Mouse (Mus musculus) retina, adult 2 months (tissue): Measurements from ENCODE around the gene Ccne1.
"Not testable (repeated sequence)": the region's sequence is repeated elsewhere in the genome, so short reads cannot be mapped to it uniquely, and the experiment has no call there.

Experiments
- DNase-seq: peaks from one replicate; pipeline ENCODE4 v3.0.0-alpha.2; 2012; ENCODE audit warnings: low read depth, low spot score

Gene Ccne1

DNA sequence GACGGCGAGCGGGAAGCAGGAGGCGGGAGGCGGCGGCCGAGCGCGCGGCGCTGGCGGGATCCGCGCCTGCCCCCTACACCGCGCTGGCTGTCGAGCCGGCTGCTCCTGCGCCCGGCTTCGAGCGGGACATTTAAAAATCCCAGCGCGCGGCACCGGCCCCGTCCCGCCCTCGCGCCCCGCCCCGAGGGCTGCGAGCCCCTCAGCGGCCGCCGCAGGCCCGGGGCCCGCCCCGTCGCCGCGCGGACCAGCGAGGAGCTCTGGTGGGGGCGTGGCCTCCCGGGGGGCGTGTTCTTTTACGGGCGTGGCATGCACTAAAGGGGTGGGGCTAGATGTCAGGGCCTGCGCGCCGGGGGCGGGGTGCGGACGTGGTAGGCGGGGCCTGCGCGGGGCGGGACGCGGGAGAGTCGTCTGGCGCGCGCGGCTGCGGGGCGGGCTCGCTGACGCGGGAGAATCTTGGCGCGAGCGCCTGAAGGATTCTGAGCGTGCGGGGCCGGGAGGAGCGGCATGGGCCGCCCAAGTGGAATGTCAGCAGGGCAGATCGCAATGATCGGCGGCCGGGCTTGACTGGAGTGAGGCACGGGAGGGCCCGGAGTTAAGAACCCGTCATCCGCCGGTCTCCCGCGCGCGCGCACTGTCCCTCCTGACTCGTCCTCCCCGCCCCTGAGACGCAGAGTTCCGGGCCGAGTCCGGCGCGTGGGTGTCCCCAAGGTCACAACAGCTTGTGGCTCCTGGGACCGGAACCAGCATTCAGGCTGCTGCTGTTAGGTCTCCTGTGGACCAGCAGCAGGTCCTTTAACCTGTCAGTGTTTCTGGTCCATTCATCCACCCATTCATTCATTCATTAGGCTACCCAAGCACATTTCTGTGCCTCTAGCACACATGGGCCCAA is at the start of gene Ccne1:
Gene Ccne1, minus strand, starts transcription at position 164 of the 889 bp plus-strand sequence.
- peak; percentile 91 for DNase-seq

DNA sequence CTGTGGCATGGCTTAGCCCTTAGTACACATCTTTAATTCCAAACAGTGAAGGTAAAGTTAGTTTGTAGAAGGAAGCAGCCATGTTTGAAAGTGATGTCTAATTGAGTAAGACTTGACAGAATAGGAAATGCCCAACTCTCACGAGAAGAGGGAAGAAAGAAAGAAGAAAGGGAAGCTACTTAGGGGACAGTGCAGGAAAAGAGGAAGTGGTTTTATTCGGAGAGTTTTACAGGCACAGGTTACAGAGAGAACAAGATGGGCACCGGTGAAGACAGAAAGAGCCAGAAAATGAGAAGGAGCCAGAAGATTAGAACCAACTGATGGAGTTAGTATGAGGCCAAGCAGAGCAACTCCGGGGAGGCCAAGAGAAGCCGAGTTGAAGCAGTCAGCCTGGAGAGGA is 48.5 kb upstream of the Ccne1 start:
- DNase-seq: no peak

DNA sequence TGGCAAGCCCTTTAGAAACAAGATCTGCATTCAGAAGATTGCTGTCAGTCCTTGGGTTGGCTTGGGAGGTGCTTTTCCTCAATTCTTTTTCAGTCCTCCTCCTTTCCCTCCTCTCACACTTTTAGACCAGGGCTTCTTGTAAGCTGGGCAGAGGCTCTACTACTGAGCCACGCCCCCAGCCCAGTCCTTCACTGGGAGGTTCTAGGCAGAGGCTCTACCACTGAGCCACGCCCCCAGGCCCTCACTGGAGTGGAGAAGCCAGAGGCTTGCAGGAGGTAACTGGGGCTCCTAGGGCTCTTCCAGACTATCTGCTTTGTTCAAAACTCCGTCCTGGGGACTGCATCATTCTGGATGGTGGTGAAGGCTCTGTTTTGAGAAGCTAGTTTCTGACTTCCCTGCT is 45.2 kb upstream of the Ccne1 start:
- DNase-seq: no peak

DNA sequence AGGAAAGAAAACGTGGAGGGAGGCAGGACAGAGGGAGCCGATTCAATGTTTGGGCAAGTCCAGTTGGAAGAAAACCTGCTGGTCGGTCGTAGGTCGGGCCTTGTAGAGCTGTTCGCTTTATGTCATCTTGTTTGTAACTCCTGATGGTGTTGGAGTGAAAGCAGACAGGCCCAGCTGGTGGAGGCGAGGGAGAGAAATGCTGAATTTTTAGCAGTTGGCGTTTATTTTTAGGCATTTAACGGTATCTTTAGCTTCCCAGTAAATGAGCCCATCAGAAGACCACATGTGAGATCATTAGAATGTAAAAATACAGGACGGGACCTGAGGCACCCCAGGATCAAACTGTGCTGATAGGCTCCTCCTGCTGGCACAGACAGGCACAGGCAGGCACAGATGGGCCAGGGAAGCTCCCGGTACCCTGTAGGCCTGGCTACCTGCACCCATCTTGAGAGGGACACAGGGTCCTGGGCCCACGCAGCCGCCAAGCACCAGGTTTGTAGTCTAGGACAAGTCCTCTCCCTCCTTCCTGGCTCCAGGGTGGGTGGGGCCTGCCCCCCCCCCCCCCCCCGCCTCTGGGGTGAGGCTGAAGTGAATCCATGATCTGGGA is 44.5 kb upstream of the Ccne1 start:
- no peak for DNase-seq

DNA sequence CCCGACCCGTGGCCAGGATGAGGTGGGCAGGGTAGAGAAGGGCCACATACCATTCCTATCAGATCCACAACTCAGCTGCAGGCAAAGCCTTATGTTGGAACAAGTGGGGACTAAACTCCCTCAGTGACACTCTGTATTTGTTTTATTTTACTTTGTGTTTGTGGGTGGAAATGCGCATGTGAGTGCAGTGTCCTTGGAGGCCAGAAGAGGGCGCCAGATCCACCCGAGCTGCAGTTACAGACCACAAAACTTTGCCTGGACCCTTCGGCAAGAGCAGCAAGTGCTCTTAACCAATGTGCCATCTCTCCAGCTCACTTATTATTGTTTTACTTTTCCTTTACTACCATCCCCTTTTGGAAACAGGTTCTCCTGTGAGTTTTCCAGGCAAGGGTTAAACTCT is 40.1 kb upstream of the Ccne1 start:
- DNase-seq: no peak

DNA sequence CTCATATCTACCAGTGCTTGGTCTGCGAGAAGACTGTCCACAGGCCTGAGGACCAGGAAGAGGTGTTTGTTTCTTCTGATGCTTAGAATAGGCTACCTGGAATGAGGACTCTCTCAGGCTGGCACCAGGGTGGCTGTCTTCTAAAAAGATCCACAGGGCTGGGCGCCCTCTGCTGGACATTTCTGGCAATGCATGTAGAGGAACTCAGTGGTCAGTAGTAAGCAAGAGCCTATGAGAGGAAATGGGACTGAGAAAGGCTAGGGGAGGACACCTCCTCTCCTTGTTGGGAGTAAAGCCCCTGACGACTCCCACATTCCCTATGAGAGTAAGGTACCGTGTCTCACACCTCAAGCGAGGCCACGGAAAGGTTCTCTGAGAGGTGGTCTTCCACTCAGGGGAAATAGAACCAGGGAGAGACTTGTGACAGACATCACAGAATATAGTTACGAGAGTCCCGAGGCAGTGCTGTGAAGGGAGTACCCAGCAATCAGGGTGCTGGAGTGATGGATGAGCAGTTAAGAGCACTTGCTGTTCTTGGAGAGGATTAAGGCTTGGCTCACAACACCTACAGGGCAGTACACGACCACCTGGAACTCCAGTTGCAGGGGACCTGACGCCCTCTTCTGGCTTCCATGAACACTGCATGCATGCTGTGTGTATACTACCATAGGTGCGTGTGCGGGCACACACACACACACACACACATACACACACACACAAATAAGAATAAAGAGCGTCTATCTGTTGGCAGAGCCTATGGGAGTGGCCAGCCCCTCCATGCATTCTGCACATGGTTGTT is 34.6 kb upstream of the Ccne1 start:
- DNase-seq: peak; percentile 70

DNA sequence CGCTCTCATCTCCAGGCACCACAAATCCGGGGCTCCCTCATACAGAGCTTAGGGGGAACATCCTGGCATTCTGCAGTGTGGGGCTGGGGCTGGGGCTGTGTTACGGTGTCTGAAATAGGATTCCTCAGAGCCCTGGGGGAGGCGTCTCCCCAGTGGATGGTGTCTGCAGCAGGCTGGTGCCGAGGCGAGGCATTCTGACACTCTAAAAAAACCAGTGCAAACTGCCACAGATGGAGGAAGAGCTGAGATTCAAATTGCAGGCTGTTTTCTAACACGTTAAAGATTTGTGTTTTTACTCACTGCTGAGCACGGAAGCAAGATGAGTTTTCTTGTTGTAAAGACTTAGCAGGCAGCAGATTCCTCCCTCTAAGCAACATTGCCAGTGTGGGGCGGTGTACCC is 33.0 kb upstream of the Ccne1 start:
- no peak for DNase-seq

DNA sequence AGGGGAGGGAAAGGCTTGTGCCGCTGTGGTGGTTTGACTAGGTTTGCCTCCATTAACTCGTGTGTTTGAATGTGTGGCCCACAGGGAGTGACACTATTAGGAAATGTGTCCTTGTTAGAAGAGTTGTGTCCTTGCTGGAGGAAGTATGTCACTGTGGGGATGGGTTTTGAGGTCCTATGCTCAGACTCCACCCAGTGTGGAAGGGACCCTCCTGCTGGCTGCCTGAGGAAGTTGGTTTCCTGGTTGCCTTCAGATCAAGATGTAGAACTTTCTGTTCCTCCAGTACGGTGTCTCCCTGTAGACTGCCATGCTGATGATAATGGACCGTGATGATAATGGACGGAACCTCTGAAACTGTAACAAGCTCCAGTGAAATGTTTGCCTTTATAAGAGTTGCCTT is 27.1 kb upstream of the Ccne1 start:
- no peak for DNase-seq

DNA sequence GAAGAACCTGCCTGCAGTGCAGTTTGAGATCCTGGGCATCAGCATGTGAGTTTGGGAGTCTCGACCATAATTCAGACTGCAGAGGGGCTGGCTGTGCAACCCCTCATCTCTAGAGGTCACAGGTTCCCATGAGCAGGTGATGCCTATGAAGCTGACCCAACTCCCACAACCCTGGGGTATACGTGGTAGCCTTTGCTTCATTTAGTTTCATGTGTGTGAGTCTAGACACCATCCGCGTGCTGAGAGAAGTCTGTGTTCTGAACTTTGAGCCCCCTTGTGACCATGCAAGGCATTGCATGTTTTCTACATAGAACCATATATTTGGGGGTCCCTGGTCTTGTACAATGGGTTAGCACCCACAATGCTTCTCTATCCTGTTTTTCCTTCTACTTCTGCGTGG is 23.9 kb upstream of the Ccne1 start:
- DNase-seq: no peak

DNA sequence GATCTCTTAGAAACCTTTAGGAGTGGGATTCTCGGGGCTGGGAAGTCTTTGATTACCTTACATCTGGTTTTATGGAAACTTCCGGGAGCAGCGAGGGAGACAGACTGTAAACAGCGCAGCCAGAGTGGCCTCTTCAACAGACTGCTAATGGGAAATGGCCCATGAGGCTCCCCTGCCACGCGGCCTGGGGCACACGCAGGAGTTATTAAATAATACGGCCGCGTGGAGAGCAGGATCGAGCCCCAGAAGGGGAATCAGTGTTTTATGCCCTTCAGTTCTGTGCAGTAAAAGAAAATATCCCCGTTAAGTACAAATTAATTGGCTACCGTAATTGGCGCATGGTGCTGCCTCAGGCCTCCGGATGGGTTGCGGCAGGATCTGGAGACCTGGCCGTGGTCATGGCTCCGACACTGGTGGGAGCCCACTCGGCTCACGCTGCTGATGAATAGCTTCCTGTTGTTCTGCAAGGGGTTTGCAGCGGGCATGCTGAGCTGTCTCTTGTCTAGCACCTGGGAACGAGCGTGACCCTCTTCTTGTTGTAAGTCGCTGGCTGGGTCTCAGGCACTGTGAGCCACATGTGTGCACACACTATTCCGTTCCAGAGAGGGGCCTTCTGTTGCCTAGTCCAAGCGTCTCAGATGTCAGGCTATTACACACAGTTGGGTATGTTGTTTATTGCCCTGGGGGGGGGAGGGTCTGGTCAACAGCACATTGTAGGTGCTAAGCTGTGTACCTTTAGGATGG is 22.8 kb upstream of the Ccne1 start:
- DNase-seq: no peak

DNA sequence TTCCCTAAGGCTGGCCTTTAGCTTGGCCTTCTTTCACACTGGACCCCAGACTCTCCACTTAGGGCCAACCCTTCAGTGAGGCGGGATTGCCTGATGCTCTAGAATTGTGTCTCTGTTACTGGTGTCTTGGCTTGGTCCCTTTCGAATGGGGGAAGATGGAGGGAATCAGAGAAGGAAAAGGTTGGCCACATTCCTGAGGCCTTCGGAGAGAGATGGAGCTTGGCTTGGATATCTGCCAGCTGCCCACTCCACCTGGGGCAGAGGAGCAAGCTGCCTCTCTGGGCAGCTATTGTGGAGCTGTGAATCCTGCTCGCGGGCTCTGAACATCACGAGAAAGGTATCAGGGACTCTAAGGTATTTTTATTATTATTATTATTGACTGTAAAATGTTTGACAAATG is 22.2 kb upstream of the Ccne1 start:
- DNase-seq: no peak

DNA sequence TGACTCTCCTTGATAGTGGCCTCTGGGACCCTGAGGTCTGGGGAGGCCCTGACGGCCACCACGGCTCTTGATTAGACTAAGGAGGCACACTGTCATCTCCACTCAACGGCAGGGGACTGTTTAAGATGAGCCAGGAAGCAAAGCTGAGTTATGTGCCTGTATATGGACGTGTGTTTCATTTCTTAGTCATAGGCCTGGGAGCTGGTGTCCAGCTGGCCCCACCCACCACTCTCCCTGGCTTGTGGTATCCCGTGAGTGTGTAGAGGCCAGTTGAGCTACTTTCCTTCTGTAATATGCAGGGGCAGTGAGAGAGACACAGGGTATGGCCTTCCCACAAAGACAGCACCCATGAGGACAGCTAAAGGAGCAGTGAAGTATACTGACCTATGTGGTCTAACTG is 20.9 kb upstream of the Ccne1 start:
- not testable (repeated sequence) for DNase-seq

DNA sequence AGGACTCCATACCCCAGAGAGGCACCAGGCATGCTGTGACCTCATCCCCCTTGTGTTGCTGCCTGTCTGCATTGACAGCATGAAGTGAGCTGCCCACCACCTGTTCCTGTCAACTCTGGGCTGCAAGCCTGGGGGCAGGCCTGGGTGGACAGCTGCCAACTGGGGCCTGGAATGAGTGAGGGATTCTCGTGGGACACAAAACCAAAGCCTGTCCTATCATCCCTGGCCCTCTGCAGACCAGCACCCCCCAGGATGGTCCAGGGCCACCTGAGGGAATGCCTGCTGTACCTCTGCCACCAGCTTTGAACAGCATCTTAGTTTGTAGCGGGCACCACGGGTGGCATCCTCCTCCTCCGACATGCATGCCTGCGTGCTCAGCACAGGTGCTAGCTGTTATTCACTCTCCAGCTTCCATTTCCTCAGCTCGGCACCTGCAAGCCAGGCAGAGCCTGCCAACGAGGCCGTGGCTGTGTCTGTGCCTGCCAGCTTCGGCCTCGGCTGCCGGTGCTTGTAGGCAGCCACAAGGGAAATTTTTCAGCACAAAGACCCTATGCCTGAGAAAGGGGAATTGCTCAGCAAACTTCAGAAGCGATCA is 18.3 kb upstream of the Ccne1 start:
- no peak for DNase-seq

DNA sequence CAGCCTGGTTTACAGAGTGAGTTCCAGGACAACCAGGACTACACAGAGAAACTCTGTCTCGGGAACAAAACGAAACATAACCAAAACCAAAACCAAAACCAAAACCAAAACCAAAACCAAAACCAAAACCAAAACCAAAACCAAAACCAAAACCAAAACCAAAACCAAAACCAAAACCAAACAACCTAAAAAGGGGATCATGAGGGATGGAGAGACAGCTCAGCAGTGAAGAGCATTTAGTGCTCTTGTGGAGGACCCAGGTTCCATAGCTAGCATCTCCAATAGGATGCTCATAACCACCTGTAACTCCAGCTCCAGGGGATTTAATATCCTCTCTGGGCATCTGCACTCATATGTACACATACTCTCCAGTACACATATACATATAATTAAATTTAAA is 16.8 kb upstream of the Ccne1 start:
- not testable (repeated sequence) for DNase-seq

DNA sequence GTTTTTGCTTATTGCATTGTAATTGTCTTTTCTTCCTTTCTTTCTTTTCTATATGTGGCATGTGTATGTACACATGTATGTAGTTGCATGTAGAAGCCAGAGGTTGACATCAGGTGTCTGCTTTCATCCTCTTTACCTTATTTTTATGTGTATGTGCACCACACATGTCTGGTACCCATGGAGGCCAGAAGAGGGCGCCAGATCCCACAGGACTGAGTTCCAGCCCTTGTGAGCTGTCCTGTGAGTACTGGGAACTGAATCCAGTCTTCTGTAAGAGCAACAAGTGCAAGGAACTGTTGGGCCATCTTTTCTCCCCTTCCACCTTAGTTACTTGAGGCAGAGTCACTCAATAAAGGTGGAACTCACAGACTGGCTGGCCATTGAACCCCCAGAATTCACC is 11.3 kb upstream of the Ccne1 start:
- DNase-seq: no peak

DNA sequence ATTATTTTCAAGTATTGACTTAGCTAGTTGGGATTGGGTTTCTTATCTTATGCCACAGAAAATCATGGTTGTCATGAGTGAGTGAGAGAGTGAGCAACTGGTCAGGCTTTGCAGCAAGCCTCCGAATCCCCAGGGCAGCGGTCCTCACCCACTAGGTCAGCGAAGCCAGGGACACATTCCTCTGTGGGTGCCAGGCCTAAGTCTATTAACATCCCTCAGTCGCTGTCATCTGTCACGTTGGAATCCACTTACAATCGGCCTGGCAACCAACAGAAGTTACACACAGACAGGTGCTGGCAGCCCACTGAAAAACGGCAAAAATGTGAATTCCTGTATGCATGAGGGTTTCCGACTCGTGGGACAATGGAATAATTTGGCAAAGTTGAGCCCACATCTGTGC is 5.1 kb upstream of the Ccne1 start:
- no peak for DNase-seq

DNA sequence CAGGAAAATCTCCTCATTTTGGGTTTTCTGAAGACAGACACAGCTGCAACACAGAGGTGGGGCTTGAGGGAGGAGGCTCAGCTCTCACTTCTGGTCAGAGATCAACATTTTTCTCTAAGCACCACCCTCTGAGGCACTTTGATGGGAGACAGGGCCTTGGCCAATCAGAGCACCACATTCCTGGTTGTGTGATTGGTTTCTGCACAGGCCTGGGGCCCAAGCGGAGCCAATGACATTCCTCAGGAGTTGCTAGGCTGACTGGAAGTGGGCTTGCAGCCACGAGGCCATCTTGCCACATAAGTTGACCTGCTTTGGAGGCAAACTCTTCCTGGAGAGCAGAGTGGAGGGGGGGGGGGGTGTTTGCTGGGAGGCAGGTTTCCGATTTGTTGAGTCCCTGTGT is 4.7 kb upstream of the Ccne1 start:
- no peak for DNase-seq

DNA sequence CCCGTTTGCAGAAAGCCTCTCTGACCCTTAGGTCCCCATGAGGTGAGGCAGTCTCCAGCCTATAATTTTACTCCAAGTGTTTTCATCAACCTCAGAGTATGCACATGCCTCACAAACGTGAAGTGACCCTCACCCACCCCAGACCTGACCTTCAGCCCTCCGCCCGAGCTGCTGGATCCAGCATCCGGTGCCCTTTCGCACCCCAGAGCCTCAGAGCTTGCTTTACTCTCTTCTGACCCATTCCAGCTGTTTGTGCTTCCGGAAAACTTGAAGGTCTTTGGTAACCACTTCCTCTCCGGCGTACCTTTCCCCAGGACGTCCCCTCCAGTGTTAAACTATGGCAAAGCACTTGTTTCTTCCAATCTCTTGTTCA is 912 bp upstream of the Ccne1 start:
- no peak for DNase-seq

DNA sequence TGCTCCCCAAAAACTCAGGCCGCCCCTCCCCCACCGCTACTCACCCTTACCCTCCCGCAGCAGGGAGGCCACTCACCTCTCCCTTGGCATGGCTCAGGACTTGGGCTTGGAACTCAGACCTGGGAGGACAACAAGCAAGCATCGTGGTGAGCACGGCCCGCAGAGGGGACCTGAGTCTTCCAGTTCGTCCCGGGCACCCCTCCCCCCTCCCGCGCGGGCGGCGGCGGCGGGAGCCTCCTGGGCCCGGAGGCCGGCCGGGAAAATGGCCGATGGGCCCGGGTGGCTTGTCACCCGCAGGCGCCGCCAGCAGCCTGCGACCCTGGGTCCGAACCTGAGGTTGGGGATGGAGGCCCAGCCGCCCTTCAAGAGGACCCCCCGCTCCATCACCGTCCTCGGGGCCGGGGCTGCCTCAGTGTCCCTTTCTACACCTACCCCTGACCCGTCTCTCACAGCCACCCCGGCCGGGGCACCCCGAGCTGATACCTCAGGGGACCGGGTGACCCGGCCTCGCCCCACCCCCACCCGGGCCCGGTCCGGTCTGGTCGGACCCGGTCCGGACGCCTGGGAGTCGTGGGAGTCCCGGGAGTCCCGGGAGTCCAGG is 523 bp downstream of the Ccne1 start:
- DNase-seq: no peak

DNA sequence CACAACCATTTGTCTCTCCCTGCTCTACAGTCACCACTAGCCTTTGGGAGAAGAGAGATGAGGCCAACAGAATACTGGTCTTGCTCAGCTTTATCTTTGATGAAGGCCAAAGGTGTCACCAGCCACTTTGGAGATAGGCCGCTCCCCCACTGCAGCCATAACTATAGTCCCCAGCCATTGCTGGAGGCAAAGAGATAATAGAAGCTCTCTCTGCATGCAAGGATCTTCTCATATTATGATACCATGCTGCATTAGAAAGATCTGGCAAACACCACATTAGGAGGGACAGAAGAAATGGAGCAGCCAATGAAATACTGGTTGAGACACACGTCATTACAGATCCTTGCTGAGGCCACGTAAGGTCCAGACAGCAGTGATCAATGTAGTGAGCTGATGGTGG is 2.0 kb downstream of the Ccne1 start:
- no peak for DNase-seq

DNA sequence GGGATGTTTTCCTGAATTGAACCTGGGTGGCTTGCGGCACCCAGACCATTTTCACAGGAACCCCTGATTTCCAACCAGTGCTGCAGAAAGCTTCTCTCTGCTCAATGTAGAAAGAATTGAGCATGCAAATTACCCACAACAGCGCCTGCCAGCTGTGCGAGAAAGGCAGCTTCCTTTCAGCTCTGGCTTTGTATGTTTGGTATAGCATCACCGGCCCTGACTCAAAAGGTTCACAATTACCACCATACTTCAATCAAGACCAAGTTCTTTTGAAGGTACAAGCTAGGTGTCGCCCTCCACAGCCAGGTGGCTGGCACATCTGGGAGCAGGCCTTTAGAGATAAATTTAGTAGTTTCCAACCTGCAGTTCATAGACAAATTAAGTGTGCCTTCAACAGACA is 3.2 kb downstream of the Ccne1 start:
- DNase-seq: no peak
